Mouse (Mus musculus): Measurements from ENCODE around the gene Il10ra.

DNA sequence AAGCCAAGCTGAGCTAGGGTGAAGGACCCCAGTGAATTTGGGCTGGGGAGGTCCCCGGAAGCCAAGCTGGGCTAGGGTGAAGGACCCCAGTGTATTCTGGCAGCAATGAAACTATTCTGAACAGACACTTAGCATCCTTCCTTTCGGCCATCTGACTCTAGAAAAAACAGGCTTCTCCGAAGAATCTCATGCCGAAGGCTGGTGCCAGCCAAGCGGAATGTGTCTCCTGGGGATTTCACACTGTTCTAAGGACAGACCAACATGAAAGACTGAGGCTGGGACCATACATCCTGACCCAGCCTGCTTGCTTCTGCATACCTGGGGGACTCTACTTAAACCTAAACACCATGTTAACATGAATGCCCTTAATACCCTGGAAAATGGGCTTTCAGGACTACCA, 7.1 kb downstream of the Il10ra start:
- TF ChIP-seq CTCF (IDR thresholded peaks at IDR 0.05) (no peak), EP300 (IDR thresholded peaks at IDR 0.05) (no peak)
